Mouse (Mus musculus) heart, adult 2 months (tissue): ENCODE measurements around the gene Stox1.

Source experiments
- CTCF ChIP-seq: fragments of 200-600 bp; IDR thresholded peaks from 2 replicates; pipeline ENCODE4 v1.8.1; 2022; ENCODE audit warnings: antibody characterized with exemption, mild to moderate bottlenecking, moderate library complexity
- EP300 ChIP-seq: fragments of 200-500 bp; IDR thresholded peaks from 2 replicates; pipeline ENCODE4 v1.6.1; 2011; ENCODE audit warnings: low read depth, low read length, control low read depth; ENCODE audit not compliant: insufficient read depth
- POLR2A ChIP-seq: fragments of 200-500 bp; IDR thresholded peaks from 2 replicates; pipeline ENCODE4 v1.6.1; 2011; ENCODE audit warnings: mild to moderate bottlenecking, low read depth, low read length, control low read depth; ENCODE audit not compliant: insufficient read depth

GRCm38 (mm10) chr10:62739961-62740737, 14.2 kb upstream of the Stox1 start:
- TF ChIP-seq POLR2A: no peak
- TF ChIP-seq CTCF: no peak
- TF ChIP-seq EP300: no peak
